Mouse (Mus musculus): ENCODE measurements around the gene Ceacam18.
"Not testable (repeated sequence)": the region's sequence is repeated elsewhere in the genome, so short reads cannot be mapped to it uniquely, and the experiment has no call there.

The Ceacam18 gene

DNA sequence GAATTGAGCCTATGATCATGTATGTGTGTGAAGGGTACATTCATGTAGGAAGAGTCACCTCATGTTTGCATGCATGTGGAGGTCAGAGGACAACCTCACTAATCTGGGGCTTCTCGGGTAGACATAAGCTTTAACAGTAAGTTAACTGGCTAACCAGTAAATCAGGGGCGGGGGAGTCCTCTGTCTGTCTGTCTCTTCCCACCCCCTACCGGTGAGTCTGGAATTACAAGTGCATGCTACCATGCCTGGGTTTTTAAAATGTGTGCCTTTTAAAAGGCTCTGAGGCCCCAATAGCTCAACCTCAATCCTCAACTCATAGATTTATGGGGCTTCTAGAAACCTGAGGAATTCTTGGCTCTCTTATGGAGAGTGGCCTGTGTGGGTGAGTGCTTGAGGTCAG lies 34.1 kb downstream of the Ceacam18 start:
- DNase-seq: peak; percentile 22 to 30

DNA sequence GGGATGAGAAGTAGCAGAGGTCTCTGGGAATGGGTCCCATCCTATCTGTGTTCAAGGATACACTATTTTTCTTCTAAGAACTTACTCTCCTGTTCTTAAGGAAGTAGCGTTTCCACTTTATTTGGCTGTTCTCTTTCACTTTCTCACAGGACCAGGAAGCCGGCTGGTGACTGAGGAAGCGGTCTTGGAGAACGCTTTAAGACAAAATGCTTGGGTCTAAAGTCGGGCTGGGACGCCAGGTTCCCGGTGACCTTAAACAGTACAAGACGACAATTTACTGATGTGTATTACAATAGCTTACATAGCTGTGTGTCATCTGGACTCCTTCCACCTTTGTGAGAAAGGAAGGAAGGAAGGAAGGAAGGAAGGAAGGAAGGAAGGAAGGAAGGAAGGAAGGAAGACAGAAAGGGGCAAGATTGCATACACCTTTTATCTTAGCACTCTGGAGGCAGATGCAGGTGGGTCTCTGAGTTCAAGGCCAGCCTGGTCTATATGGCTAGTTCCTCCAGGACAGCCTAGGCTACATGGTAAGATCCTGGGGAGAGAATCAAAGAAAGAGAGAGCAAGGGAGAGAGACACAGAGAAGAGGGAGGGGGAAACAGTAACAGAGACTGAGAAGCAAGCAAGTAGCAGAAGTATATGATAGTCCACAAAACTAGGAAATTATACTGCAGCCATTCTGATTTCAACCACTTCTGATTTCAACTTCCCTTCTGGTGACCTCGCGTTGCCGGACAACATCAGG lies 36.7 kb downstream of the Ceacam18 start:
- peak in 1 of 2 experiments; percentile 18 for DNase-seq

DNA sequence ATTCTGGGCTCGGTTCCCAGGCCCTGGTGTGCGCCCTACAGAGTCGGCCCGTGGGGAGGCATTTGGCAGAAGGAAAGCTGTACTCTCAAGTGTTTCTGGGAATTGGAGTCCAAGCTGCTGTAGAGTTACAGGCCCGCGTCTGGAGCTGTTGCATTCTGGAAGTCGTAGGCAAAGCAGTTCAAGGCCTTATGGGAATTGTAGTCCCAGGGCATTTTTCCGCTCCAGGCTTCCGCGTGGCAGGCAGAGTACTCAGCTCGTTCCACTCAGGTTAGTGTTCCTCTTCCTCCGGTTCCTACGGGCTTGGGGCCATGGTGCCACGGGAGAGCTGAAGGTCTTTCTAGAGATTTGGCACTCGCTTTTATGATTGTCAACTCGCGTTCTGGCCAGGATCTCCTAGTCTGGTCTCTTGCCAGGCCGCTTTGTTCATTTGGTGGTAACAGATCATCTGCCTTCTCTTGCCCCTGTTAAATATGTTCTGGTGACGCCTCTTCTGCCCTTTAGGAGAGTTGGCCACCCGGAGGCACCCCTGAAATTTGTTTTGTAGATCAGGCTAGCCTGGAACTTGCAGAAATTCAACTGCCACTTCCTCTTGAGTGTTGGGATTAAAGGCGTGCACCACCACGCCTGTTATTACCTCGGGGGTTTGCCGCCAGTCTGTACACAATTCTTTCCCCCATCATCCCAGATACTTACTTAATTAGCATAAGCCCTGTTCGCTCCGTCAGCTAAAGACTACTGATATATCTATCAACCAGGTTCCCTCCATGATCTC lies 37.5 kb downstream of the Ceacam18 start, which contains the start of gene Ctu1:
Ctu1 (plus strand) TSS at position 208 of the 772 bp plus-strand sequence.
- DNase-seq: peak; percentile 90 to 91

DNA sequence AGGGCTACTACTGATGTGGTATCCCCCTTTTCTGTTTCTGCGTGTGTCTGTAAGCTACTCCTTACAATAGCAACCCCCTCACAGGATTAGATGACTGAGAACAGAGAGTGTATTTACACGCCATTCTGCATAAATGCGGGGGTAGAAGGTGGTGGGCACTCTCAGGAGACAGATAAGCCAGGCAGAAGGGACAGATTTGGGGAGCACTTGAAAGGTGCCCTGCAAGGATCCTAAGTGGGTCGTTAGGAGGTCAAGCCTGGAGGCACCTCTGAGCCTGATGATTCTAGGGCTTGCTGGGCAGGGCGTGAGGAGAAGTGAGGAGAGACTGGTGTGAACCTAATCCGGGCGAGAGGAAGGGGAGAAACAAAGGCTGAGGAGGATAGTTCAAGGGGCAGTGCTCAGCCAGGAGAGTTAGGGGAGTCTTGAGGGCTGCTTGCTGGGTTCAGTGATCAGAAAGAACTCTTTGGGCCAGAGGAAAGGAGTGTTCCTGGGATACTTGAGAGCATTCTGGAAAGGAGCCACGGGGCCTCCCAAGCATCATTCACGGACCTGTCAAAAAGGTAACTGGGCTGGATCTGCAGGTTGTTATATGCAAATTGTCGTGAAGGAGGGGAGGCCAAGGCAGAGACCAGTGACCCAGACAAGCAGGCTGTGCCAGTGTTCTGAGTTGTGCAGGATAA lies 38.2 kb downstream of the Ceacam18 start:
- DNase-seq: peak in 1 of 2 experiments; percentile 11

DNA sequence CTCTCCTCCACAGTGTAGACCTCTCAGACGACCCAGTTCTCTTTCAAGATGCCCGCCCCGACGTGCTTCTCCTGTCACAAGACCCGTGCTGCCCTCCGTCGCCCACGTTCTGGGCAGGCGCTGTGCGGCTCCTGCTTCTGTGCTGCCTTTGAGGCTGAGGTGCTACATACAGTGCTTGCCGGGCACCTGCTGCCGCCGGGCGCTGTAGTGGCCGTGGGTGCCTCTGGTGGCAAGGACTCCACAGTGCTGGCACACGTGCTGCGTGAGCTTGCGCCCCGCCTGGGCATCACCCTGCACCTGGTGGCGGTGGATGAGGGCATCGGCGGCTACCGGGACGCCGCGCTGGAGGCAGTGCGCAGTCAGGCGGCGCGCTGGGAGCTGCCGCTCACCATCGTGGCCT lies 40.6 kb downstream of the Ceacam18 start:
- DNase-seq: no peak

DNA sequence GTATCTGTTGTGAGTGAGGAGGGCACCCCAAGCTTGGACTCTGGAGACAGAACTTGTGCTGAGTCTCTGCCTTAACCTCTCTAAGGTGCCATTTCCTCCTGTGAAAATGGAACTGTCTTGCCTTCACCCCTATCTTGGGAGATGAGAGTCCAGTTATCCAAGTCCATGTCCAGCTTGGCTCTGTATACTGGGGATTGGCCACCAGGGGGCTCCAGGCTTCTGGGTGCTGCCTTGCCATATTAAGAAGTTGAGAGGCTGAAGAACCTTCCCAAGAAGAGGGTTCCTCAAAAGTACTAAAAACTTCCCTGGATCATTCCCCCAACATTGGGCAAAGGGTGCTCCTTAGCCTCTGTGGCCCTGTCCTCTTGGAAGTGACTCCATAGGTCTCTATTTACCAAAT lies 44.0 kb downstream of the Ceacam18 start:
- DNase-seq: peak; percentile 55

DNA sequence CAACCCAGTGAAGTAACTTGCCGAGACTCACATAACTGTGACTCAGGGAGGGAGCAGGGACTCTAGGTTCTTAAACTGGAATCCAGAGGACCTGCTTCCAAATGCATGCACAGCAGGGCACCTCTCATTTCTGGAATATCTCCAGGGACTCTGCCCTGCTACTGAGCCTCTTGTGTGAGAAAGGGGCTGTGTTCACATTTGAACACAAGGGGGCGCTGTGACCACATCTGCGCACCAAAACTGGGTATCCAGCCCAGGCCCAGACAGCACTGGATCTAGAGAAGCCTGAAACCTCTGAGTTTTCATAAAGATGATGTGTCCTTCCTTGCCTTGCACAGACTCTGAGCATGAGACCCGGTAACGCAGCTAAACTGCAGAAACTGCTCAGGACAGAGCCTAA lies 46.5 kb downstream of the Ceacam18 start:
- DNase-seq: peak; percentile 77 to 81

DNA sequence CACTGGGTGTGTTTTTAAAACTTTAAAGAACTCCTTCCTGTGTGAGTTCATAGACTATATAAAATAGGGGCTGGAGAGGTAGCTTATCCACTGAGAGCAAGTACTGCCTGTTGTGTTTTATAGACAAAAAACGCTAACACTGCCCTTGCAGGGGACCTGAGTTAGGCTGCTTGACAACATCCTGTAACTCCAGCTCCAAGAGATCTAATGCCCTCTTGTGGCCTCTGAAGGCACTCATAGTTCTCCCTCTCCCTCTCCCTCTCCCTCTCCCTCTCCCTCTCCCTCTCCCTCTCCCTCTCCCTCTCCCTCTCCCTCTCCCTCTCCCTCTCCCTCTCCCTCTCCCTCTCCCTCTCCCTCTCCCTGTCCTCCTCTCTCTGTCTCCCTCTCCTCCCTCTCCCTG lies 48.0 kb downstream of the Ceacam18 start:
- DNase-seq: not testable (repeated sequence)

DNA sequence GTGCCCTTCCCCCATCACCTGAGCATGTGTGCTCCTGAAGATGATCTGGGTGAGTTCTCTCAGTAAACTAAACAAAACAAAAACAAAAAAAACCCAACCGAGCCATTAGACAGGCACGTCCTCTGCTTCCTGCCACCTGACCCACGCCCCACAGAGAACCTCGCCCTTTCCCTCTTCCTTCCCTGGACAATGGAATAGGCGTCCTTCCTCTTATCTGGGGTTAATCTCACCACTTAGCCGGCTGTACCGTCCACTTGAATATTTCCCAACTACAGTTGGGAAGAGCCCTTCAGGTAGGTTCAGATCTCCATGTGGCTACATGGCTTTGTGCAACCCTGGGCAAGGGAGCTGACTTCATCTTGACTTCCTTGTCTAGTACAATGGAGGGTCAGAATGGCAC lies 50.6 kb downstream of the Ceacam18 start:
- DNase-seq: no peak

DNA sequence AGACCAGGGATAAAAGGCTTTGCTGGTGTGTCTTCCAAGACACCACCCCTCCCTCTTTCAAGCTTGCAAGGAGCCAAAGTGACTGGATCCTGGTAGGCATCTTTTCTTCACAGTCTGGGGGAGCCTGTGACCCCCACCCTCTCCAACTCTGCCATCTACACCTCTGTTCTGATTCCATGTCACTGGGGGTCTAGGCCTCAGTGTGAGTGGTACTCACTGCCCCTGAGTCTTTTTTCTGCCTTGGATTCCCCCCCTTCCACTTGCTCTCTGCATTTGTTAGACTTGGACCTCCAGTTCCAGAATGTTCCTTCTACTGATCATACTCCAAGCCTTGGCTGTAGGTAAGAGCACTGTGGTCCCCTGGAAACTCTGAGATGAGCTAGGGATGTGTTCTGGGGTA lies 55.6 kb downstream of the Ceacam18 start, which contains the start of gene Klk14:
Klk14 (plus strand) TSS at position 301 of the 400 bp plus-strand sequence.
- DNase-seq: no peak
